Mouse (Mus musculus): ENCODE results near the gene Gabrb1. TPM values are rescaled to one million over a fixed set of nuclear protein-coding genes. Genes with fewer than 3 reads are reported as not detected.
"Not testable (repeated sequence)": the region's sequence is repeated elsewhere in the genome, so short reads cannot be mapped to it uniquely, and the experiment has no call there.

The Gabrb1 gene
- polyA plus RNA-seq, 1 experiment from 2014 or later = 26.2 TPM

DNA sequence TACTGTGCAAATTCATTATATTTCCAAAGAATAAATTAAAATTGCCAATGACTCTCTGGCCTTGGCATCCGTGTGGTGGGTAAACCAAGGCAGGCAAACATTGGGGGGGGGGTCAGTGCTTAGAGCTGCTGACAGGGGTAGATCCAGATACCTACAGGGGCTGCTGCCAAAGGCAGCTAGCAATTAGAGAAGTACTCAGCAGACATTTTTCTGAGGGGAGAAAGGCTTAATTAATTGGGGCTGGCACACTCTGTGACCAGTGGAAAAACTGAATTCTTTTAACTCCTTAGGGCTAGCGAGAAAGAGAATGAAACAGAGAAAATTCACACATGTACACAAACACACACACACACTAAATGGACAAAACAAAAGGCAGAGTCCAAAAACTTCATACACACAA, 388.3 kb downstream of the Gabrb1 start:
- ATAC-seq (ENCODE audit: low FRiP score) = no peak
- no peak overlapping the region for H3K4me3 ChIP-seq (replicated peaks; ENCODE audit: low read length)
- no peaks in the 10 kb centered on the region for H3K9me3 ChIP-seq (ENCODE audit: control insufficient read depth, low read length)
- no peak for DNase-seq (ENCODE audit: low spot score)
- H3K27ac ChIP-seq = no peak overlapping the region
- no peaks in the 10 kb centered on the region for H3K27me3 ChIP-seq (ENCODE audit: control insufficient read depth, insufficient read depth, low read length)
- H3K36me3 ChIP-seq (replicated peaks; ENCODE audit: control insufficient read depth, insufficient read depth) = no peaks in the 10 kb centered on the region
- 82% methylated on average over 2 of the region's 2 CpGs for WGBS
- no peak overlapping the region for H3K4me2 ChIP-seq (replicated peaks)
- H3K9ac ChIP-seq = no peak overlapping the region
- no peaks in the 10 kb centered on the region for H3K4me1 ChIP-seq (replicated peaks; ENCODE audit: control insufficient read depth, insufficient read depth, low read length)

DNA sequence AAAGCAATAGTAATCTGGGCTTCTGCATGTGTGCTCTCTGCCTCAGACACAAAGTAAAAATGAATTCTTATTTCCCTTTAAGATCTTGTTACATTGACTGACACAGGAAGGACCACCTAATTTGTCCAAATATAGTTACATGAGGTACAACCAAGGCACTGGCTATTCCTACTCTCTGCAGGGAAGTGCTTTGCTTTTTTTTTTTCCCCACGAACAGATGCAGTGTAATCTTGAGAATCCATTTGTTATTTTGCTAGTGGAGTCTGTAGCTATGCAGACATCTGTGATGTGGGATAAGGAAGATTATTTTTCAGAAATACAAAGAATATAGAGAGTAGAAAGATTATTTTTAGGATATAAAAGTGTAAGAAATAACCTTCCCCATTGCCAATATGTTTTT, 406.2 kb downstream of the Gabrb1 start:
- Histone ChIP-seq H3K27ac (no peak overlapping the region), H3K36me3 (replicated peaks; ENCODE audit: control insufficient read depth, insufficient read depth) (no peaks in the 10 kb centered on the region), H3K4me2 (replicated peaks) (no peak overlapping the region), H3K4me3 (replicated peaks; ENCODE audit: low read length) (no peak overlapping the region), H3K9me3 (ENCODE audit: control insufficient read depth, low read length) (no peaks in the 10 kb centered on the region), H3K9ac (no peak overlapping the region), H3K27me3 (ENCODE audit: control insufficient read depth, insufficient read depth, low read length) (no peaks in the 10 kb centered on the region), H3K4me1 (replicated peaks; ENCODE audit: control insufficient read depth, insufficient read depth, low read length) (no peaks in the 10 kb centered on the region)
- WGBS = 73% methylated on average over 1 of the region's 1 CpGs
- DNase-seq (ENCODE audit: low spot score) (no peak), ATAC-seq (ENCODE audit: low FRiP score) (no peak)

DNA sequence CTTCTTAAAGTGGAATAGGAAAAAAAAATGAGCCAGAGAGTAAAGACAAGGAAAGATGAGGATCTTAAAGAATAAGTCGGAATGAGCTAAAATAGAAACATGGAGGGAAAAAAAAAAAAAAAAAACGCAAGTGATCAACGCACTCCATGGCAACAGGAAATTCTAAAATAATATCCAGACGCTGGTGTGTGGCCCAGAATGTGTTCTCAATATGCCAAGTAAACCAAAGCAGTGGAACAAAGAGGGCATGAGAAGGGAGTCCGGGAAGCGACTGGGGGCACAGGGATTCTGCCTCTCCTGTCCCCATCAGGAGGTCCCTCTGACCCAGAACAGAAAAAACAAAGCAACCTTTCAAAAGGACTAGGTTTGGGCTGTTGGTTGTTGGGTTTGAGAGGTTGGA, 410.9 kb downstream of the Gabrb1 start:
- Histone ChIP-seq H3K27me3 (ENCODE audit: control insufficient read depth, insufficient read depth, low read length) (no peaks in the 10 kb centered on the region), H3K27ac (no peak overlapping the region), H3K4me1 (replicated peaks; ENCODE audit: control insufficient read depth, insufficient read depth, low read length) (no peaks in the 10 kb centered on the region), H3K36me3 (replicated peaks; ENCODE audit: control insufficient read depth, insufficient read depth) (no peaks in the 10 kb centered on the region), H3K4me2 (replicated peaks) (no peak overlapping the region), H3K9ac (no peak overlapping the region), H3K9me3 (ENCODE audit: control insufficient read depth, low read length) (no peaks in the 10 kb centered on the region), H3K4me3 (replicated peaks; ENCODE audit: low read length) (no peak overlapping the region)
- WGBS = 68% methylated on average over 6 of the region's 6 CpGs
- no peak for ATAC-seq (ENCODE audit: low FRiP score)
- no peak for DNase-seq (ENCODE audit: low spot score)

DNA sequence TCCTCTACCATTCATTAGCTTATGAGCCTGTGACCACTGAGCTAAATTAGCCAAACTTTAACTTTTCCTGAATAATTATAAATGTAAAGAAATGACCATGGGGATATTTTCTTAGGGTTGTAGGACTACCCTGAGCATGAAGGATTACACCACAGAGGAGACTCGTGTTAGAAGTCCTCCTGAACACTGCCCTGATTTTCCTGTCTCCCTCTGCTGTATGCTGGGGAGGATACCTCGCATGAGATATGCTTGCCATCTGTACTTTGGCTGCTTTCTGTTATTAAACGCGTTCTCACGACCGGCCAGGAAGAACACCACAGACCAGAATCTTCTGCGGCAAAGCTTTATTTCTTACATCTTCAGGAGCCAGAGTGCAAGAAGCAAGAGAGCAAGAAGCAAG, 411.5 kb downstream of the Gabrb1 start:
- not testable (repeated sequence) for H3K27me3 ChIP-seq (ENCODE audit: control insufficient read depth, insufficient read depth, low read length); H3K9ac ChIP-seq; H3K9me3 ChIP-seq (ENCODE audit: control insufficient read depth, low read length); H3K27ac ChIP-seq; DNase-seq (ENCODE audit: low spot score); H3K36me3 ChIP-seq (replicated peaks; ENCODE audit: control insufficient read depth, insufficient read depth); H3K4me3 ChIP-seq (replicated peaks; ENCODE audit: low read length); ATAC-seq (ENCODE audit: low FRiP score); H3K4me1 ChIP-seq (replicated peaks; ENCODE audit: control insufficient read depth, insufficient read depth, low read length); H3K4me2 ChIP-seq (replicated peaks)
- 92% methylated on average over 7 of the region's 7 CpGs for WGBS

DNA sequence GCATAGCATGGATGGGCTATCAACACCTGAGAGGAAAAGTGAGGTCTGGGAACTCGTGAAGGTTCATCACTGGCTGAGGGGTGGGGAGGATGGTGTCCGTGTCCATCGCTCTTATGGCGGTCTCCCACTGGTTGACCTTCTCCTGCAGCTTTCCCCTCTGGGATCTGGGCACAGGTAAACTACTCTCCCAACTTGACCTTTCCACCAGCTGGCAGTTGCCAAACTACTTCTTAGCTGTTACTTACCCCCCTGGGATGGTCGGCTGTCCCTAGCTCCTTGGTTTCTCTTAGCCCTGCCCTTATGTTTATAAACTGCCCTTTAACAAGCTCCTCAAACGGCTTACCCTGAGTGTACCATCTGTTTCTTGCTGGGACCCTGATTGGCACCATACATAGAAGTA, 418.9 kb downstream of the Gabrb1 start:
- 90% methylated on average over 6 of the region's 6 CpGs for WGBS
- ATAC-seq (ENCODE audit: low FRiP score) (no peak), DNase-seq (ENCODE audit: low spot score) (no peak)
- Histone ChIP-seq H3K27ac (no peak overlapping the region), H3K4me2 (replicated peaks) (no peak overlapping the region), H3K9me3 (ENCODE audit: control insufficient read depth, low read length) (no peaks in the 10 kb centered on the region), H3K4me1 (replicated peaks; ENCODE audit: control insufficient read depth, insufficient read depth, low read length) (no peaks in the 10 kb centered on the region), H3K4me3 (replicated peaks; ENCODE audit: low read length) (no peak overlapping the region), H3K36me3 (replicated peaks; ENCODE audit: control insufficient read depth, insufficient read depth) (no peaks in the 10 kb centered on the region), H3K9ac (no peak overlapping the region), H3K27me3 (ENCODE audit: control insufficient read depth, insufficient read depth, low read length) (no peaks in the 10 kb centered on the region)

DNA sequence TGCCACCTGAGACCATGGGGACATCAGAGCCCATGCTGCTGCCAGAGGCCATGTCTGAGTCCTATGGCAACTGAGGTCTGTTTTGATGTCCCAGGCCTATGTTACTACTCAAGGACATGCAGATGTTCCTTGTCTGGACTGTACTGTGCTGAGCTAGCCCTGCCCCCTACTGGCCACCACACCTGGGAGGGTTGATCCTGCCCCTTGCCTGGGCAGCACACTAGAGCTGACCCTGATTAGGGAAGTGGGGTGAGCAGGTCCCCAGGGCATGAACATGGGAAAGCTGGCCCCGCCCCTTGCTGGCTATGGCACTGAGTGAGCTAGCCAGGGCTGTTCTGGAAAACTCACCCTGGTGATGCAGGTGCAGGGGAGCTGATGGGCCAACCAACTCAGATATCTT, 428.6 kb downstream of the Gabrb1 start:
- peak; percentile 43; the same call in 1 of the 2 replicates for ATAC-seq (ENCODE audit: low FRiP score)
- 90% methylated on average over 1 of the region's 1 CpGs for WGBS

DNA sequence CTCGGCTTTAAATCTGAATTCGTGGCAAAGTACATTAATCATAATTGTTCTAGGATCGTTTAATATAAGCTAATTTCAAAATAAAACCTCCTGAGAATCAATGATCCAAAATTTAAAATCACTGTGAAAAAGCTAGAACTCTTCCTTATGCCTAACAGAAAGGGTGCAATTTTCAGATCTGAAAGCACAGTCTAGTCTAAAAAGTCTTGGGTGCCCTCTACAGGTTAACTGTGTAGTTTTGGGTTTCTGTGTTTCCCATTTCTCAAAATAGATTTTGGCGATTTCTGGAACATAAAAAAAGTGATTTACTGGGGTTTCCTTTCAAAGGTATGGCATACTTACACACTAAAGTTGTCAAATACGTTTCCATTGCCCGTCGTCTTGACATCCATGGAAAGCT, 436.7 kb downstream of the Gabrb1 start:
- ATAC-seq (ENCODE audit: low FRiP score) = no peak
- Histone ChIP-seq H3K9ac (no peak overlapping the region), H3K4me3 (replicated peaks; ENCODE audit: low read length) (no peak overlapping the region), H3K27me3 (ENCODE audit: control insufficient read depth, insufficient read depth, low read length) (no peaks in the 10 kb centered on the region), H3K27ac (no peak overlapping the region), H3K4me2 (replicated peaks) (no peak overlapping the region), H3K9me3 (ENCODE audit: control insufficient read depth, low read length) (no peaks in the 10 kb centered on the region), H3K4me1 (replicated peaks; ENCODE audit: control insufficient read depth, insufficient read depth, low read length) (no peaks in the 10 kb centered on the region), H3K36me3 (replicated peaks; ENCODE audit: control insufficient read depth, insufficient read depth) (no peaks in the 10 kb centered on the region)
- peak; percentile 74 for DNase-seq (ENCODE audit: low spot score)
- 62% methylated on average over 7 of the region's 7 CpGs for WGBS

More for the DNA sequence above, 428.6 kb downstream of the Gabrb1 start:
- Histone ChIP-seq H3K4me3 (replicated peaks; ENCODE audit: low read length) (no peak overlapping the region), H3K9ac (no peak overlapping the region), H3K9me3 (ENCODE audit: control insufficient read depth, low read length) (no peaks in the 10 kb centered on the region), H3K4me1 (replicated peaks; ENCODE audit: control insufficient read depth, insufficient read depth, low read length) (no peaks in the 10 kb centered on the region), H3K27ac (no peak overlapping the region), H3K27me3 (ENCODE audit: control insufficient read depth, insufficient read depth, low read length) (no peaks in the 10 kb centered on the region), H3K4me2 (replicated peaks) (no peak overlapping the region), H3K36me3 (replicated peaks; ENCODE audit: control insufficient read depth, insufficient read depth) (no peaks in the 10 kb centered on the region)
- DNase-seq (ENCODE audit: low spot score) = no peak

DNA sequence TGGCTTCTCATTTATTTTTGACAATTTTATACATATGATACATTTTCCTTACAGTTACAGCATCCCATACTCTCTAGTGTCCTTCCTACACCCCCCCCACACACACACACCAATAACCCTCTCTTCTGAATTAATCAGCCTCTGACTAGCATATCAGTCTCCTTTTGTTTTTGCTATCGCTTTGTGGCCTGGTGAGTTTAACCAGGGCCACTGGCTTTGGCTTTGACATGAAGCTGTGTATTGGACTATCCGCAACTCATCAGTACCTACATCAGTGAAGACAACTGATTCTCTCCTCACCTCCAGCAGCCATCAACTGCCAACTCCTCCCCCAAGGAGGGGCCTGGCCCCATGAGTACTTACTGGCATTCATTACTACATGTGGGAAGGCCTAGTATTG, 437.1 kb downstream of the Gabrb1 start:
- DNase-seq (ENCODE audit: low spot score) = no peak
- no peaks in the 10 kb centered on the region for H3K36me3 ChIP-seq (replicated peaks; ENCODE audit: control insufficient read depth, insufficient read depth)
- H3K27ac ChIP-seq = no peak overlapping the region
- no peaks in the 10 kb centered on the region for H3K4me1 ChIP-seq (replicated peaks; ENCODE audit: control insufficient read depth, insufficient read depth, low read length)
- 90% methylated on average over 2 of the region's 2 CpGs for WGBS
- ATAC-seq (ENCODE audit: low FRiP score) = no peak
- no peaks in the 10 kb centered on the region for H3K9me3 ChIP-seq (ENCODE audit: control insufficient read depth, low read length)
- H3K4me3 ChIP-seq (replicated peaks; ENCODE audit: low read length) = no peak overlapping the region
- H3K9ac ChIP-seq = no peak overlapping the region
- H3K27me3 ChIP-seq (ENCODE audit: control insufficient read depth, insufficient read depth, low read length) = no peaks in the 10 kb centered on the region
- H3K4me2 ChIP-seq (replicated peaks) = no peak overlapping the region

DNA sequence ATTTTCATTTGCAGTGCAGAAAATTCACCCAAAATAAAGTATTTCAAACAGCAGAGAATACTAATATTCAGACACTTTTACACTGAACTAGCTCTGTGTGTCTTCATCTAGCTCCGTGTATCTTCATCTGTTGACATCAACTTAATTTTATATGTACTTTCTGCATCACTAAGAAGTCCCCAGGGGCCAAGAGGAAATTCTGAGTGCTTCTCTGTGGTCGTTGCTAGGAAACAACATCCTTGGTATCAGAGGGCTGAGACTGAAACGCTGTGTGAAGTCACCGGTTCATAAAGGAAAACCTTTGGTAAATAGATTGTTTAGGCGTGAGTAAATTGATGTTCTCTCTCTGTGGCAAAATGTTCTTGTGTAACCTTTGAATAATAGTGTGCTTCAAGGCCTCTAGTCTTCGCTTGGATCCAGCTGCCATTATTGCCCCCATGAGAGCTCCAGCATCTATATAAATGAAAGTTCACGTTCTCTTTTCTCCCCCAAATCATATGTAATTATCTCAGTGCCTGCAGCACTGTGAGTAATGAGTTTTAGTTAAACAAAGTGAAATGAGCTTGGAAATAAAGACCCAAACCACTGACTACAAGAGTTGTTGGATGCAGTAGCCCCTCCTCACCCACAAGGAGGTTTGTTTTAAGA, 446.5 kb downstream of the Gabrb1 start:
- Histone ChIP-seq H3K27ac (no peak overlapping the region), H3K4me1 (replicated peaks; ENCODE audit: control insufficient read depth, insufficient read depth, low read length) (no peaks in the 10 kb centered on the region), H3K36me3 (replicated peaks; ENCODE audit: control insufficient read depth, insufficient read depth) (no peaks in the 10 kb centered on the region), H3K4me3 (replicated peaks; ENCODE audit: low read length) (no peak overlapping the region), H3K27me3 (ENCODE audit: control insufficient read depth, insufficient read depth, low read length) (no peaks in the 10 kb centered on the region), H3K9ac (no peak overlapping the region), H3K9me3 (ENCODE audit: control insufficient read depth, low read length) (no peaks in the 10 kb centered on the region), H3K4me2 (replicated peaks) (no peak overlapping the region)
- peak; percentile 69 for ATAC-seq (ENCODE audit: low FRiP score)
- peak; percentile 63 for DNase-seq (ENCODE audit: low spot score)
- 27% methylated on average over 7 of the region's 7 CpGs for WGBS

Measured in hindbrain, embryonic 14.5 days (tissue).